Mouse (Mus musculus) regulatory T cell (primary cell): ENCODE data around the gene Dnhd1.

ENCODE experiments used
- in situ Hi-C: fragments of 300-600 bp; cut with MboI, MseI; formaldehyde crosslinking; loops from one replicate; pipeline ENCODE4 v1.15.1; 2025; ENCODE audit warnings: high pct_unique_total_duplicates

Dnhd1 gene

GRCm38 (mm10) chr7:105639756-105640155 is 10.9 kb upstream of the Dnhd1 start, which contains the start of gene Timm10b:
Gene Timm10b, plus strand, starts transcription at chr7:105640056.
- in situ Hi-C loops = loop anchor here (5.0 kb wide), 1 partner anchor 173 kb away; the partner anchor contains the start of gene Mrpl17

- in situ Hi-C loops = loop anchor here (5.0 kb wide), 1 partner anchor 172 kb away; the partner anchor contains the start of gene Mrpl17
Observed at GRCm38 (mm10) chr7:105640233-105640893, 10.3 kb upstream of the Dnhd1 start, which contains the start of the genes Arfip2 and Gm45799. Gene Arfip2, minus strand, starts transcription at chr7:105640416. Gene Gm45799, plus strand, starts transcription at chr7:105640552.

GRCm38 (mm10) chr7:105640894-105641255 is 9.8 kb upstream of the Dnhd1 start:
- in situ Hi-C loops = loop anchor here (5.0 kb wide), 1 partner anchor 171 kb away; the partner anchor contains the start of gene Mrpl17

GRCm38 (mm10) chr7:105641936-105642335 is 8.7 kb upstream of the Dnhd1 start:
- in situ Hi-C loops = loop anchor here (5.0 kb wide), 1 partner anchor 170 kb away; the partner anchor contains the start of gene Mrpl17

GRCm38 (mm10) chr7:105685541-105686197 is 35.0 kb downstream of the Dnhd1 start:
- in situ Hi-C loops = no loop called here

GRCm38 (mm10) chr7:105690875-105691274 is 40.2 kb downstream of the Dnhd1 start:
- in situ Hi-C loops = no loop called here

GRCm38 (mm10) chr7:105703184-105703583 is 52.6 kb downstream of the Dnhd1 start:
- in situ Hi-C loops = no loop called here

GRCm38 (mm10) chr7:105703816-105704215 is 53.2 kb downstream of the Dnhd1 start:
- in situ Hi-C loops = no loop called here

GRCm38 (mm10) chr7:105708733-105709132 is 58.1 kb downstream of the Dnhd1 start:
- in situ Hi-C loops = no loop called here

- in situ Hi-C loops = no loop called here
Observed at GRCm38 (mm10) chr7:105715366-105715765, 64.7 kb downstream of the Dnhd1 start.

- in situ Hi-C loops = no loop called here
Observed at GRCm38 (mm10) chr7:105721916-105722315, 71.3 kb downstream of the Dnhd1 start.

- in situ Hi-C loops = no loop called here
Observed at GRCm38 (mm10) chr7:105726144-105726979, 75.7 kb downstream of the Dnhd1 start.

GRCm38 (mm10) chr7:105726980-105727325 is 76.3 kb downstream of the Dnhd1 start:
- in situ Hi-C loops = no loop called here

GRCm38 (mm10) chr7:105728701-105729428 is 78.2 kb downstream of the Dnhd1 start:
- in situ Hi-C loops = no loop called here

GRCm38 (mm10) chr7:105733836-105734235 is 83.2 kb downstream of the Dnhd1 start:
- in situ Hi-C loops = no loop called here

GRCm38 (mm10) chr7:105734826-105735225 is 84.2 kb downstream of the Dnhd1 start:
- in situ Hi-C loops = loop anchor here (5.0 kb wide), 2 partner anchors 83 to 333 kb away; partner anchors contain the start of genes Cnga4, Dnhd1 and Fam160a2

- in situ Hi-C loops = loop anchor here (5.0 kb wide), 2 partner anchors 83 to 333 kb away; partner anchors contain the start of genes Cnga4, Dnhd1 and Fam160a2
Observed at GRCm38 (mm10) chr7:105735464-105735863, 84.8 kb downstream of the Dnhd1 start.

GRCm38 (mm10) chr7:105736264-105736901 is 85.8 kb downstream of the Dnhd1 start, which contains the start of gene Ilk:
Gene Ilk, plus strand, starts transcription at chr7:105736592.
- in situ Hi-C loops = loop anchor here (5.0 kb wide), 2 partner anchors 84 to 334 kb away; partner anchors contain the start of genes Cnga4, Dnhd1 and Fam160a2

- in situ Hi-C loops = loop anchor here (5.0 kb wide), 2 partner anchors 85 to 335 kb away; partner anchors contain the start of genes Cnga4, Dnhd1 and Fam160a2
Observed at GRCm38 (mm10) chr7:105736911-105737521, 86.4 kb downstream of the Dnhd1 start, which contains the start of gene Rrp8. Gene Rrp8, minus strand, starts transcription at chr7:105737385.

- in situ Hi-C loops = loop anchor here (5.0 kb wide), 2 partner anchors 85 to 335 kb away; partner anchors contain the start of genes Cnga4, Dnhd1 and Fam160a2
Observed at GRCm38 (mm10) chr7:105737648-105738047, 87.0 kb downstream of the Dnhd1 start.
